Mouse (Mus musculus) cortical plate, adult 2 months (tissue): ENCODE measurements around the gene Whamm. TPM values are rescaled to one million over a fixed set of nuclear protein-coding genes. Genes with fewer than 3 reads are reported as not detected.

Experiments
- H3K27ac ChIP-seq: fragments of 200-500 bp; 2 replicates; pipeline ENCODE4 v1.5.1; 2012; ENCODE audit warnings: low read length, control low read depth, inconsistent platforms; ENCODE audit not compliant: insufficient read depth
- H3K4me1 ChIP-seq: fragments of 200-500 bp; 2 replicates; pipeline ENCODE4 v1.6.1; 2011; ENCODE audit warnings: low read length; ENCODE audit not compliant: control insufficient read depth, insufficient read depth
- H3K4me3 ChIP-seq: fragments of 200-500 bp; 2 replicates; pipeline ENCODE4 v1.5.1; 2011; ENCODE audit warnings: mild to moderate bottlenecking, low read length, control low read depth; ENCODE audit not compliant: insufficient read depth
- CTCF ChIP-seq: fragments of 200-500 bp; IDR thresholded peaks from 2 replicates; pipeline ENCODE4 v1.5.1; 2011; ENCODE audit warnings: mild to moderate bottlenecking, control low read depth, low read length; ENCODE audit not compliant: insufficient read depth; ENCODE audit errors: extremely low read depth
- POLR2A ChIP-seq: fragments of 200-500 bp; IDR thresholded peaks from 2 replicates; pipeline ENCODE4 v1.6.1; 2011; ENCODE audit warnings: mild to moderate bottlenecking, low read length, control low read depth; ENCODE audit not compliant: insufficient read depth; ENCODE audit errors: extremely low read depth
- polyA plus RNA-seq: library from polyadenylated mRNA; depleted of rRNA; stranded (reverse); fragments of >200 nt; gene quantifications from 2 replicates; pipeline ENCODE4 v1.2.3, GENCODE M21; 2012

Gene Whamm
- polyA plus RNA-seq, 1 experiment, result 19.9 TPM

DNA sequence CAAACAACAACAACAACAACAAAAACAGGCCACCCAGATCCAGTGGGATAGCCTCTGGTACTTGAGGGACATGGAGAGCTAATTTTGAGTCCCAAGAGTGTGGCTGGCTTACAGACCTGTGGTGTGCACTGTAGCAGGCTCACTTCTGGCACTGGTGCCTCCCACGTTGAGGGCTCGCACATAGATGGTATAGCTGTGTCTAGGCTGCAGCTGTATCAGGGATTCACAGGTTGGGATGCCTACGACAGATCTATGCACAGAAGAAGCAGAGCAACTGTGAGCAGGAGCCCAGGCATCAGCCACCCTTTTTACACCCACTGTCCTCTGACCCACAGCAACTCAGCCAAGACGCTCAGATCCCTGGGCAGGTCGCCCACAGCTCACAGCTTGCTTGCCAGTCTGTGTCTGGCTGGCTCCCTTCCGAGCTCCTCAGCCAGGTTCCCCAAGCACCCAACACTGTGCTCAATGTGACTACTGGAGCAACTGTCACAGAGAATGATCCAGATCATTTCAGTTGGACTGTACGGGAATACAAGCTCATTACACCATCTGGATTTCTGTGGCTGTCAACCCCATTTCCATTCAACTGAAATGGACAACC lies 29.0 kb upstream of the Whamm start:
- Histone ChIP-seq H3K4me1 (0 out of 2 replicates have a peak, but pooled peaks cover 2% of the 10 kb centered on the region), H3K4me3 (no peak overlapping the region), H3K27ac (no peak overlapping the region)
- no peak for TF ChIP-seq POLR2A
- no peak for TF ChIP-seq CTCF

DNA sequence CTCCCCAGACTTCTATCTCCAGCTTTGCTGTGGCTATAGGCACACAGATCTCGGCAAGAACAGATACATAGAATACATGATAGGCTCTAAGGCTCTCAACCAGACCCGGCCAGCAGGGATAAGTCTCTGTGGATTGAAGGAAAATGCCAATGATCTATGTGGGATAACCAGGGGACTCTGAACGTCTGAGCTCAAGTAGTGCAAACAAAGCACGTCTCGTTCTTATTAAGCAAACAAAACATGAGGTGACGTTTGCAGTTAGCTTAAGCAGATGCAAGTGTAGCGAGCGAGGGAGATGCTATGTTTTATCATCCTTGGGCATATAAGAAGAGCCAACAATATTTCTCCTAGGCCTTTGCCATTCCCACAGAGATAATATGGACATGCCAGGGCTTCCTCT lies 28.1 kb upstream of the Whamm start:
- H3K27ac ChIP-seq, result no peak overlapping the region
- TF ChIP-seq POLR2A (no peak), CTCF (no peak)
- H3K4me1 ChIP-seq, result 0 out of 2 replicates have a peak, but pooled peaks cover 2% of the 10 kb centered on the region
- H3K4me3 ChIP-seq, result no peak overlapping the region

DNA sequence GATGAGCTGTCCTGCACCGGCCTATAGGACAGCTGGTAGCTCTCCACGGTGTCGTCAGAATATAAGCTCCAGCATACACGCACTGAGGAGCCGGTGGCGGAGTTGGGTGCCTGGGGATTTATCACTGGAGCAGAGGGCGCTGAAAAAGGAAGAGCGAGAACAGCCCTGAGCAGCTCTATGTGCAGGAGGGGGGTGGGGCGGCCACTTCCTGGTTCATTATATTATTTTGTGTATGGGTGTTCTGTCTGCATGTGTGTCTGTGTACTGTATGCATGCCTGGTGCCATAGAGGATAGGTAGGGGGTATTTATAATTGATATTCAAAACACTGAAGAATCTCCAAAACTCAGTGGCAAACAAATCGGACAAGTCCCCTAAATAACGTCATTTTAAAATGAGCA lies 22.2 kb upstream of the Whamm start:
- H3K4me1 ChIP-seq, result no peaks in the 10 kb centered on the region
- H3K4me3 ChIP-seq, result no peak overlapping the region
- no peak overlapping the region for H3K27ac ChIP-seq
- no peak for TF ChIP-seq POLR2A
- no peak for TF ChIP-seq CTCF

DNA sequence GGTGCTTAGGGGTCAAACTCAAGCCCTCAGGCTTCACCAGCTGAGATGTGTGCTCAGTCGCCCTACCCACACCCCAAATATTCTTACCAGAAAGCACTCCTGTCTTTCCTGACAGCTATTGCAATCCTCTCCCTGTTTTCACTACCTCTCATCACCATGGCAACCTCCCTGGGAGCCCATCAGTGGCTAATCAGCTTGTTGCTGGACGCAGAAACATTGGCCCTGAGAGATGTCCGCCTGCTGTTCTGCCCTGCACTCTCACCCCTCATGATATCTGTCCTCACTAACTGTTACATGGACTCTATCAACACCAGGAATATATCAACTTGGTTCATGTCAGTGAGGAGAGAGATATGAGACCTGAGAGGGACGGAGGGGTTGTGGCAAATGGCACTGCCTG lies 17.5 kb upstream of the Whamm start:
- Histone ChIP-seq H3K27ac (no peak overlapping the region), H3K4me3 (no peak overlapping the region), H3K4me1 (no peaks in the 10 kb centered on the region)
- TF ChIP-seq CTCF (no peak), POLR2A (no peak)

DNA sequence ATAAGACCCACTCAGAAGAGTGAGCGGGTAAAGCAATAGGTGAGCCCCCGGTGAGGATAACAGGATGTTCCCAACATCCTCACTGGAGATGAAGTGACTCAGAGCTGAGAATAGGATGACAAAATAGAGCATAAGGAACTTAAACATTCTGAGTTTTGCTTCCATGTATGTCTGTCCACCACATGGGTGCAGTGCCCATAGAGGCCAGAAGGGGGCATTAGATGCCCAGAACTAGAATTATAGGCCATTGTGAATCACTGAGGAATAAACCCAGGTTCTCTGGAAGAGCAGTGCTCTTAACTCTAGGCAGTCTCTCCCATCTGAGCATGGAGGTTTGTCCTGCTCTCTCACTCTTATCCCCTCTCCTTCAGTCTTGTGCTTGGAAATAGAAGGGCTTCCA lies 16.7 kb upstream of the Whamm start:
- peak; percentile 23; the same call in 1 of the 2 replicates for TF ChIP-seq CTCF
- TF ChIP-seq POLR2A, result no peak
- Histone ChIP-seq H3K4me3 (no peak overlapping the region), H3K4me1 (no peaks in the 10 kb centered on the region), H3K27ac (no peak overlapping the region)

DNA sequence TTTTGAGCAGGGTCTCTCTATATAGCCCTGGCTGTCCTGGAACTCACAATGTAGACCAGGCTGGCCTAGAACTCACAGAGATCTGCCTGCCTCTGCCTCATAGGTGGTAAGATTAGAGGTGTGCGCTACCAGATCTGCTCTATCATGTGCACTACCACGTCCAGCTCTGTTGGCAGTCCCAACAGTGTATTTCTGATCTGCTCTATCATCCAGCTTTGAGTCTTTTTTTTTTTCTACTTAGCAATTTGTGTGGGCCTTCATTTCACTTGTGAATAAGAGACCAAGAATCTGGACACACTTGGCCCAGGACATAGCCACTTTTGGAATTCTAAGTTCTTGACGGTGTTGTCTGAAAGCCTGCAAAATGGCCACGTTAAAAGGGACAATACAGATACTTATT lies 14.2 kb upstream of the Whamm start:
- H3K27ac ChIP-seq, result no peak overlapping the region
- TF ChIP-seq POLR2A (no peak), CTCF (no peak)
- no peaks in the 10 kb centered on the region for H3K4me1 ChIP-seq
- H3K4me3 ChIP-seq, result no peak overlapping the region

DNA sequence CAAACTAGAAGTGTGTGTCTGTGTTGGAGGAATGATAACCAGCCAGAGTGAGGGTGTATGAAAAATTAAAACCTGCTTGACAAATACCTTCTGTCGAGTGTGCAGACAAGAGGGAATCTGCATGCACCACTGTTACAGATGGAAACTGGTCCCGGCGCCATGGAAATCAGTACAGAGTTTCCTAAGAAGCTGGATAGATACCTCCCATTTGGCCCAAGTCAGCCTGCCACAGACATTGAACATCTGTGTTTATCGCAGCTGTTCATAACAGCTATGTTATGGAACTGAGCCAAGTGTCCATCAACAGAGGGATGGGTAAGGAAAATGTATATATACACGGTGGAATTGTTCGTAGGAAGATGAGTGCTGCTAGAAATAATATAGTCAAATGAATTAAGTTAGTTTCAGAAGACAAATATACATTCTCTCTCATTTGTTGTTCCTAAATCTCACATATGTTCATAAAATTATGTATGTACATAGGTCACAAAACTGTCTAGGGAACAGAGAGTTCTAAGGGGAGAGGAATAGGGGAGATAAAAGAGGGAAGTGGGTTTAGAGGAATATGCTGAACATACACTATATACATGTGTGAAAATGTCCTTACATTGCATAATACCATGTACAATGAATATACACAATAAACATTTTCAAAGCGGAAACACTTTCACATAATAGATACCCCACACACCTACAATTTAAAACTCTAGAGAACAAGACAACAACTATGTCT lies 13.6 kb upstream of the Whamm start:
- no peaks in the 10 kb centered on the region for H3K4me1 ChIP-seq
- no peak for TF ChIP-seq CTCF
- TF ChIP-seq POLR2A, result no peak
- no peak overlapping the region for H3K4me3 ChIP-seq
- H3K27ac ChIP-seq, result no peak overlapping the region

DNA sequence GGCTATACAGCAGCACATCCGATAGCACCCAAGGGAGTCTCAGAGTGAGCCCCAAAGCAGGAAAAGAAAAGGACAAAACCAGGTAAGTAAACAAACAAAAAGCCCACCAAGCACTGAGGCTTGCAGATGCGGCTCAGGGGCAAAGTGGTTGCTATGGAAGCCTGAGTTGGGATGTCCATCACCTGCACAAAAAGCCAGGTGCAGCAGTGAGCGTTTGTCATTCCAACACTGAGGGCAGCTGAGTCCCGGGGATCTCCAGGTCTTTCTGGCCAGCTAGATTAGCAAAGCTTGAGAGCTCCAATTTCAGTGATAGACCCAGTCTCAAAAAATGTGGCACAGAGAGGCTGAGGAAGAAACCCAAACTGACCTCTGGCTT lies 13.1 kb upstream of the Whamm start:
- Histone ChIP-seq H3K4me3 (no peak overlapping the region), H3K4me1 (no peaks in the 10 kb centered on the region)
- TF ChIP-seq CTCF (no peak), POLR2A (no peak)

DNA sequence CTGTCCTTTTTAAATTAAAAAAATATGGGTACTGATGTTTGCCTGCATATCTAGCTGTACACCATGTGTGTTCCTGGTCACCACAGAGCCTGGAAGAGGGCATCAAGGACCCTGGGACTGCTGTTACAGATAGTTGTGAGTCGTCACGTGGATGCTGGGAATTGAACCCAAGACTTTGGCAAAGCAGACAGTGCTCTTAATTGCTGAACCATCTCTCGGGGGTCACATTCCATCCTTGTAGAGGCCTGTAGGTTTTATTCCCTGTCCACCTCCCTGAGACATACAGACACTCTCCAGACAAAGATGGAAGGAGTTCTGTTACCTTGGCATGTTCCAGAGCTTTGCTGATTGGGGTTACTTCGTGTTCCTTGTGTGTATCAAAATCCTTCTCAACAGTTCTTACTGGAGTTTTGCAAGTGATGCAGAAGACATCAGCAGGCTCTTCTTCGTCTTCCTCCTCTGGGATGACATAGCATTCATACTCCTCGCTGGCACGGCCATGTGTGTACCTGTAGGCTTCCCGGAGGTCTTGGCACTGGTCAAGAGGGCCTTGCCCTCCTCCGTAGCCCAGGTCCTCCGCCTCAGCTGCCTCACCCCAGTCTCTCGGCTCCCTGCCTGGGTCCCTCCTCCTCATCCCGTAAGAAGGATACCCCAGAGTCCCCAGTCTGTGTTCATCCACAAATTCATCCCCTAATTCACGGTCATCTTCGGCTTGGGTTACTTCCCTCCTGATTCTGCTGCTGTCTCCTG lies 11.7 kb upstream of the Whamm start:
- Histone ChIP-seq H3K4me1 (no peaks in the 10 kb centered on the region), H3K4me3 (no peak overlapping the region), H3K27ac (no peak overlapping the region)
- TF ChIP-seq CTCF (no peak), POLR2A (no peak)

More for the DNA sequence above, 13.1 kb upstream of the Whamm start:
- no peak overlapping the region for H3K27ac ChIP-seq
